Mouse (Mus musculus) midbrain, postnatal 0 days (tissue): ENCODE results near the gene Osbpl10. TPM values are rescaled to one million over a fixed set of nuclear protein-coding genes. Genes with fewer than 3 reads are reported as not detected.
"Not testable (repeated sequence)": the region's sequence is repeated elsewhere in the genome, so short reads cannot be mapped to it uniquely, and the experiment has no call there.

Experiments
- ATAC-seq: fragments of 200-750 bp; cut with Nextera tagmentation; 2 replicates; pipeline ENCODE4 v1.8.0; 2017; ENCODE audit warnings: moderate number of reproducible peaks, mild to moderate bottlenecking, moderate TSS enrichment, moderate library complexity; ENCODE audit not compliant: low FRiP score
- DNase-seq: peaks from one replicate; pipeline ENCODE4 v3.0.0-alpha.2; 2015; ENCODE audit warnings: low spot score
- H3K27ac ChIP-seq: fragments of 300-500 bp; sonication (generic); 2 replicates; pipeline ENCODE4 v1.5.1; 2014; ENCODE audit warnings: low read depth, mild to moderate bottlenecking, low read length, mixed read lengths
- H3K27me3 ChIP-seq: fragments of 300-500 bp; sonication (generic); 2 replicates; pipeline ENCODE4 v1.6.1; 2014; ENCODE audit warnings: low read length, control low read depth, mixed read lengths; ENCODE audit not compliant: insufficient read depth
- H3K36me3 ChIP-seq: fragments of 300-500 bp; sonication (generic); 2 replicates; pipeline ENCODE4 v1.6.1; 2014; ENCODE audit warnings: low read length, control low read depth, mixed read lengths; ENCODE audit not compliant: insufficient read depth
- H3K4me1 ChIP-seq: fragments of 300-500 bp; sonication (generic); 2 replicates; pipeline ENCODE4 v1.6.1; 2014; ENCODE audit warnings: mild to moderate bottlenecking, control low read depth, antibody characterized with exemption, low read length, mixed read lengths; ENCODE audit not compliant: insufficient read depth
- H3K4me2 ChIP-seq: fragments of 300-500 bp; sonication (generic); 2 replicates; pipeline ENCODE4 v1.6.1; 2014; ENCODE audit warnings: low read depth, mild to moderate bottlenecking, low read length, mixed read lengths; ENCODE audit not compliant: poor library complexity, severe bottlenecking
- H3K4me3 ChIP-seq: fragments of 300-500 bp; sonication (generic); 2 replicates; pipeline ENCODE4 v1.5.1; 2014; ENCODE audit warnings: low read depth, mild to moderate bottlenecking, low read length, moderate library complexity
- H3K9ac ChIP-seq: fragments of 300-500 bp; sonication (generic); replicated peaks from 2 replicates; pipeline ENCODE4 v1.6.1; 2014; ENCODE audit warnings: mild to moderate bottlenecking, low read length, moderate library complexity, mixed read lengths; ENCODE audit not compliant: poor library complexity, severe bottlenecking
- H3K9me3 ChIP-seq: fragments of 300-500 bp; sonication (generic); 2 replicates; pipeline ENCODE4 v1.6.1; 2016; ENCODE audit warnings: low read length, control low read depth
- CTCF ChIP-seq: IDR thresholded peaks from 2 replicates; pipeline ENCODE4 v1.5.1; 2016; ENCODE audit warnings: antibody characterized with exemption, mild to moderate bottlenecking
- WGBS: fragments of 180-500 bp; shearing (Covaris S2); extraction: QIAGEN DNeasy Blood & Tissue Kit; methylation state at CpG from one replicate; pipeline ENCODE4 v1.1.7; 2014; 5-methylcytosine and 5-hydroxymethylcytosine counted together
- polyA plus RNA-seq: library from polyadenylated mRNA; unstranded; fragments of >200 nt; fragmentation: Nextera tagmentation; extraction: Ambion mirVana; gene quantifications from 2 replicates; pipeline ENCODE4 v1.2.1, GENCODE M21; 2015
- total RNA-seq: library from RNA; depleted of rRNA; stranded (reverse); fragments of >200 nt; gene quantifications from 2 replicates; pipeline ENCODE4 v1.2.3, GENCODE M21; 2014

The Osbpl10 gene
- total and polyA plus RNA-seq, 2 experiments from 2014 or later = 3.2 to 23.5 TPM

DNA sequence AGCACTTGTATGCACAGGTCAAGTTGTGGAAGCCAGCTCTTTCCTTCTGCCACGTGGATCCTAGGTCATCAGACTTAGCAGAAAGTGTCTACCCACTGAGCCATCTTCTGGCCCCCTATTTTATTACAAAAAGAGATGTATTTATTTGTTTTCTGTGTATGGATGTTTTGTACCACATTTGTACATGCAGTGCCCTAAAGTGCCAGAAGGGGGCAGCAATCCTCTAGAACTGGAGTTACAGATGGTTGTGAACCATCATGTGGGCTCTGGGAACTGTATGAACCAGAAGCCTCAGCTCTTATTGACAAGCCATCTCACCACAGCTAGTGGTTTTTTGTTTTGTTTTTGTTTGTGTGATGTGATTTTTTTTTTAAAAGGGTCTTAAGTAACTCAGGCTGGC, 25.5 kb upstream of the Osbpl10 start:
- Histone ChIP-seq H3K9me3 (no peaks in the 10 kb centered on the region), H3K27me3 (no peaks in the 10 kb centered on the region), H3K4me2 (no peak overlapping the region), H3K36me3 (no peaks in the 10 kb centered on the region), H3K4me3 (no peak overlapping the region), H3K9ac (no peak overlapping the region), H3K27ac (no peak overlapping the region), H3K4me1 (no peaks in the 10 kb centered on the region)
- WGBS = 42% methylated on average over 1 of the region's 1 CpGs
- ATAC-seq = no peak
- TF ChIP-seq CTCF = peak; percentile 54
- DNase-seq = no peak

DNA sequence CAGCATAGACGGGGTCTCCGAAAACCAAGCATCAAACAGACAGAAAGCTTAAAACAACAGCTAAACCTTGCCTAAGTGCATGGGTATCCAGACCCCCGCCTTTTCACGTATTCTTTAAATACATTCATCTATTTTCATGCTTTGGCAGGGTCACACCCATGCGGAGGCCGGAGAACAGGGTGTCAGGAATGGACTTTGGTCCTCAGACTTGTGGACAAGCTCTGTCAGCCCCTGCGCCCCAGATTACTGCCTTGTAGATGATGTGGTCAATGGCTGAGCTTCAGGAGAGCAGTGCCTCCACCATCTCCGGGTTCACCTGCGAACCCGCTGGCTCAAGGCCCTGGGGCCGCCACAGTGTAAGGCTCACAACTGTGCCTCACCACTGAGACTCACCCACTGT, 23.0 kb upstream of the Osbpl10 start:
- Histone ChIP-seq H3K4me1 (no peaks in the 10 kb centered on the region), H3K27me3 (no peaks in the 10 kb centered on the region), H3K9ac (no peak overlapping the region), H3K4me3 (no peak overlapping the region), H3K27ac (no peak overlapping the region), H3K36me3 (no peaks in the 10 kb centered on the region), H3K4me2 (no peak overlapping the region), H3K9me3 (no peaks in the 10 kb centered on the region)
- no peak for ATAC-seq
- WGBS = 88% methylated on average over 11 of the region's 11 CpGs
- no peak for DNase-seq
- no peak for TF ChIP-seq CTCF

DNA sequence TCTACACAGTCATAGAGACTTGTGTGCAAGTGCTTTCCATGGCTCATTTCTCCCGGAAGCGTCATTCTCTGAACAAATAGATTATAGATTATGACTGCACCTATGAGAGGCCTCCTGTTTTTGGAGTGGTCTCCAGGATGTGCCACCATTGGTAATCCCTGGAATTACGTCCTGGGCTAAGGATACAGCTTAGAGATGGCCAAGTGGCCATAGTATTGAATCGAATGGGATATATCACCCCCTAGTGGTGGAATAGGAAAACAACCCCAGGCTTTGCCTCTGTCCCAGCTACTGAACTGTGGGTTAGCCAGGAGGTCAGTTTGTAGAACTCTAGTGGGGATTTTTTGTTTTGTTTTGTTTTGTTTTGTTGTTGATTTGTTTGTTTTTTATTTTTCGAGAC, 21.4 kb upstream of the Osbpl10 start:
- DNase-seq = peak; percentile 71
- Histone ChIP-seq H3K4me3 (no peak overlapping the region), H3K27me3 (no peaks in the 10 kb centered on the region), H3K9me3 (no peaks in the 10 kb centered on the region), H3K36me3 (no peaks in the 10 kb centered on the region), H3K4me1 (no peaks in the 10 kb centered on the region), H3K27ac (no peak overlapping the region), H3K4me2 (no peak overlapping the region), H3K9ac (no peak overlapping the region)
- ATAC-seq = no peak
- 46% methylated on average over 5 of the region's 5 CpGs for WGBS
- peak; percentile 73 for TF ChIP-seq CTCF

GRCm38 (mm10) chr9:114960043-114960789, 18.2 kb upstream of the Osbpl10 start:
- no peak overlapping the region for H3K9ac ChIP-seq
- H3K4me2 ChIP-seq = no peak overlapping the region
- DNase-seq (no peak), ATAC-seq (no peak)
- no peaks in the 10 kb centered on the region for H3K27me3 ChIP-seq
- H3K36me3 ChIP-seq = no peaks in the 10 kb centered on the region
- H3K4me1 ChIP-seq = no peaks in the 10 kb centered on the region
- 77% methylated on average over 4 of the region's 4 CpGs for WGBS
- no peak for TF ChIP-seq CTCF
- H3K9me3 ChIP-seq = no peaks in the 10 kb centered on the region
- no peak overlapping the region for H3K27ac ChIP-seq
- H3K4me3 ChIP-seq = no peak overlapping the region

DNA sequence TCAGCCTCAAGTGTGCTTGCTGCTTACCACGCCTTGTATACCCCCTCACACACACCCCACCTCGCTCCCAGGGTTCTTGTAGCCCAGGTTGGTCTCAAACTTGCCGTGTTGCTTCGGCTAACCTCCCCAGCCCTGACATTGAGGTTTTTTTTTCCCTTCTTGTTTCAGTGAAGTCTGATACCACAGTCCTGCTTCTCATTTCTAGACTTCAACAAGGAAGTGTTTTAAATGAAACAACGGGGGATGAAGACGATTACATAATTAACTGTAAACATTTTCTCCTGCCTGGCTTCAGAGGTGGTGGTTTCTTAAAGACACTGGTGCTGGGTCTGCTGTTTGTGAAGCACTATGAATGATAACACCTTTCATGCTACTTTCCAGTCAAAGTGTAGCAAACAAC, 17.5 kb upstream of the Osbpl10 start:
- DNase-seq (no peak), ATAC-seq (no peak)
- Histone ChIP-seq H3K4me2 (no peak overlapping the region), H3K4me1 (no peaks in the 10 kb centered on the region), H3K27ac (no peak overlapping the region), H3K9ac (no peak overlapping the region), H3K9me3 (no peaks in the 10 kb centered on the region), H3K27me3 (no peaks in the 10 kb centered on the region), H3K4me3 (no peak overlapping the region), H3K36me3 (no peaks in the 10 kb centered on the region)
- 91% methylated on average over 6 of the region's 6 CpGs for WGBS
- TF ChIP-seq CTCF = no peak

- DNase-seq (no peak), ATAC-seq (no peak)
- H3K36me3 ChIP-seq = no peaks in the 10 kb centered on the region
- no peaks in the 10 kb centered on the region for H3K9me3 ChIP-seq
- H3K9ac ChIP-seq = no peak overlapping the region
- no peak overlapping the region for H3K4me3 ChIP-seq
- no peaks in the 10 kb centered on the region for H3K27me3 ChIP-seq
- H3K27ac ChIP-seq = no peak overlapping the region
- no peaks in the 10 kb centered on the region for H3K4me1 ChIP-seq
- H3K4me2 ChIP-seq = no peak overlapping the region
- TF ChIP-seq CTCF = no peak
- WGBS = 74% methylated on average over 3 of the region's 3 CpGs
Observed at GRCm38 (mm10) chr9:114964093-114964492, 14.3 kb upstream of the Osbpl10 start.

DNA sequence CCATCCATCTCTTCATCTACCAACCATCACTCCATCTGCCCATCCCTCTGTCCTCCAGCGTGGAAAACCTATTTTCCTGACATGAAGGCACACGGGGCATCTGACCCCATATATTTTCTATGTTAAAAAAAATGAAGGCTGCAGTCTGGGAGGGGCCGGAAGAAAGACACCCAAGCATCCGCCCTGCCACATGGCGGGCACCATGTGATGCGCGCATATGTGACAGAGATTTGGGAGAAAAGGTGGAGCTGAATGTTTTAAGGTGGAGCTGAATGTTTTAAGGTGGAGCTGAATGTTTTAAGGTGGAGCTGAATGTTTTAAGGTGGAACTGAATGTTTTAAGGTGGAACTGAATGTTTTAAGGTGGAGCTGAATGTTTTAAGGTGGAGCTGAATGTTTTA, 12.1 kb upstream of the Osbpl10 start:
- not testable (repeated sequence) for DNase-seq, H3K4me2 ChIP-seq, H3K9me3 ChIP-seq, H3K27me3 ChIP-seq, H3K27ac ChIP-seq, H3K4me1 ChIP-seq, ATAC-seq, H3K4me3 ChIP-seq, H3K36me3 ChIP-seq, H3K9ac ChIP-seq
- WGBS = 84% methylated on average over 7 of the region's 7 CpGs
